Mouse (Mus musculus) gastrocnemius, postnatal 14 days (tissue): Measurements from ENCODE around the gene Rcn2. TPM values are rescaled to one million over a fixed set of nuclear protein-coding genes. Genes with fewer than 3 reads are reported as not detected.

Source experiments
- DNase-seq: peaks from one replicate; pipeline ENCODE4 v3.0.0; 2021; ENCODE audit warnings: mixed read lengths
- intact Hi-C: fragments of 180-260 bp; cut with DNase I; formaldehyde crosslinking; loops from one replicate; pipeline ENCODE4 v1.15.1; 2025; ENCODE audit warnings: low total_unique reads
- total RNA-seq, 2 experiments: library from RNA; stranded (reverse); gene quantifications; 2 replicates each; pipeline ENCODE4 v1.2.3; 2021

Rcn2 gene
- total RNA-seq, 2 experiments from 2014 or later = 21.1 to 26.4 TPM

DNA sequence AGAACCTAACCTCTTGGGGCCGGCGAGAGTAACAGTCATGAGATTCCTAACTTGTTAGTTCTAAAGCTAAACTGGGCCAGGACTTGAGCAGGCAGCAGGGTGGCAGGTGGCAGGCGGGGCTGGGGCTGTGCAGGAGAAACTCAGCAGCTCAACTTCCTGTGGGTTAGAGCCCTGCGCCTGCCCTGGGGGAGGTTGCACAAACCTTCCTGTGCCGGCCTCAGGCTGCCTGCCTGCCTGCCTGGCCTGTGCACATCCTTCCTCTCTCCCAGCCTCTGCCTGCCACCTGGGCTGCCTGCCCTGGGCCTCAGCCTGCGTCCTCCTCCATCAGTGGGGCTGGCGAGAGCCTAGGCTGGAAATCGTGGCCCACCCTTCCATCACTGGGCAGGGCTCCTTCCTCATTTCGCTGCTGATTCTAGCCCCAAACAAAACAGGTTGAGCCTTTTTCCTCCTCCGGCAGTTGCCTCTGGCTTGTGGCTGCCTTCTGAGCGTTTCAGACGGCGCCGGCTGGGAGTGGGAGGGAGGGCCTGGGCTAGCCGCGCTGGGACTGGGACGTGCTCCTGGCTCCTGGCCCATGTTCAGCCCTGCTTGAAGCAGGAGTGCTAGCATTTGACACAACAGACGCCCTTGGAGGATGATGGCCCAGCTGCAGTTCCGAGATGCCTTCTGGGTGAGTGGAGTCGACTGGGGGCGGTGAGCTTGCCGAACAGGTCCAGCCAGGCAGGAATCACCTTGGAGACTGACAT lies 48.3 kb downstream of the Rcn2 start, which contains the start of gene Pstpip1:
Gene Pstpip1, plus strand, starts transcription at position 185 of the 743 bp plus-strand sequence.
- intact Hi-C loops = no loop called here
- DNase-seq = peak; percentile 89

- intact Hi-C loops = no loop called here
- DNase-seq = no peak
Observed at GRCm38 (mm10) chr9:56090546-56091225, 49.0 kb downstream of the Rcn2 start.

DNA sequence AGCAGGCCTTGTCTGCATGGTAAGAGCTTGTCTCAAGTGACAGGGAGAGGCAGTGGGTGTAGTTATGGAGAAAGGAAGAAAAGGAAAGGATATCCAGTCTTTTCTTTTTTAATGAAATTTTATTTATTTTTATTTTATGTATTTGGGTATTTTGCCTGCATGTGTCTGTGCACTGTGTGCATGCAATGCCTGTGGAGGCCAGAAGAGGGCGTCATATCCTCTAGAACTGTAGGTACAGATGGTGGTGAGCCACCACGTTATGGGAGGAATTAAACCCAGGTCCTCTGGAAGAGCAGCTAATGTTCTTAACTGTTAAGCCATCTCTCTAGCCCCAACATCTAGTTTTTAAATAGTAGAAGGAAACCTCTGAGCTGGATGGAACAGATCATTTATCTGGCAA lies 50.5 kb downstream of the Rcn2 start:
- no peak for DNase-seq
- intact Hi-C loops = no loop called here

- no peak for DNase-seq
- intact Hi-C loops = no loop called here
Observed at GRCm38 (mm10) chr9:56097584-56098298, 56.1 kb downstream of the Rcn2 start.

GRCm38 (mm10) chr9:56100041-56100522 lies 58.4 kb downstream of the Rcn2 start:
- intact Hi-C loops = no loop called here
- no peak for DNase-seq

DNA sequence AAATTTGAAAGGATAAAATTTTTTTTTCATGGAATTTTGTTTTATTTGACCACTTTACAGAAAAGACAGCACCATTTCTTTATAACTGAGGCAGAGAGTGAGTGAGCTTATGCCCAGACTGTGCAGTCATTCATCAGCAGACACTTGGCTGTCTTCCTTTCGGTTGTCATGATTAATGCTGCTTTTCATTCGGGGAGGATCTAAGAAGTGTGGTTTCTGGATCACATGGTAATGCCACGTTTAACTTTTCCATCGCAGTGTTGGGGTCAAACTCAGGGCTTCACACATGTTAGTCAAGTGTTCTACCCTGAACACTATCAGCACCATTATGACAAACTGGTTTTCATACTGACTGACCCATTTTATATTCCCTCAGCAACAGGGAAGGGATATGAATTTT lies 59.4 kb downstream of the Rcn2 start:
- no peak for DNase-seq
- intact Hi-C loops = no loop called here

DNA sequence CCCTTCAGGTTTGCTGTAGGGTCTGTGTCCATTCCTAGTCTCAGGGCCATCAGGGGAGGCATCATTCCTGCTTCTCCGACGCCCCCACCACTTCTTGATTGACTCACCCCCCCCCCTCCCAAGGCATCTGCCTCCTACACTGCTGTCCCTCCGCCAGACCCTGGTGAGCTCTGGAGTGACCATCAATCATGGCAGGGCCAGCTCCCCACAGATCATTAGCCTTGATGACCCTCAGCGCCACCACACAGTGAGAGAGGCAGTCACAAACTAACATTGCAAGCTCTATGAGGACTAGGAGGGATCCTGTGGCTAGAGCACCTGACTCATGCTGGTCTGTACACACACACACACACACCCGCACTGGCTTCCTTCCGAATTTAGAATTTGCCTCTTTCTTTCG lies 63.3 kb downstream of the Rcn2 start:
- no peak for DNase-seq
- intact Hi-C loops = no loop called here

DNA sequence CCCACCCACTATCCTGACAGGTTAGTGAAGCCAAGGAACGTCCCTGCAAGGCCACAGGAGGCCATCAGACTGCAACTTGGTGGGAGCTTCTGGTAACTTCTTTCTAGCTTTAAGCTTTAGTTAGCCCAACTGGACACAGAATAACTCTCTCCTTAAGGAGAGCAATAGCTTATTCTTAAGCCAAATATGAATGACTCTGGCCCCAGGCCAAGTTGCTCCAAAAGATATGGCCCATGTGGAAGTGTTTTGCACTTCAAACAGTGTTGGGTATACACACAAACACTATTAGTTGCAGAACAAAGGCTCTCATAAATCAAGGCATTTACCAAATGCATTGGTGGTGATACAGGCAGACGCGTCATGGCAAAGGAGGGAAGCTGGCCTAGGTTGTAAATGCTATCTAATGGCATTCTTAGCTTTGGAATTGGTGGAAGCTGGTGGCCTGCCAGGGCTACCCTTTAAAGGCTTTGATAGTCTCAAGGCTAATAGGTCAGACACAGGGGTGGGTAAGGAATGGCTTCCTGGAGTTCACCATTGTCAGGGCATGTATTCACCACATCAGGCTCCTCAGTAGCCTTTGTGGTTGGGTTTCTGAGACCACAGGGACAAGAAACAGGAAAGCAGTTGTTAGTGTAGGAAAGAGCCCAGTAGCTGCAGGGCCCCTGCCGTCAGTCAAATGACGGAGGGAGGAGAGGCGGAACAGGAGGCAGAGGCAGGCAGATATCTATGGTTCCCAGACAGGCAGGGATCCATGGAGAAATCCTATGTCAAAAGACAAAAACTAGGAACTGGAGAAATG lies 64.8 kb downstream of the Rcn2 start:
- intact Hi-C loops = no loop called here
- DNase-seq = no peak

GRCm38 (mm10) chr9:56107527-56107926 lies 65.9 kb downstream of the Rcn2 start:
- DNase-seq = no peak
- intact Hi-C loops = no loop called here

DNA sequence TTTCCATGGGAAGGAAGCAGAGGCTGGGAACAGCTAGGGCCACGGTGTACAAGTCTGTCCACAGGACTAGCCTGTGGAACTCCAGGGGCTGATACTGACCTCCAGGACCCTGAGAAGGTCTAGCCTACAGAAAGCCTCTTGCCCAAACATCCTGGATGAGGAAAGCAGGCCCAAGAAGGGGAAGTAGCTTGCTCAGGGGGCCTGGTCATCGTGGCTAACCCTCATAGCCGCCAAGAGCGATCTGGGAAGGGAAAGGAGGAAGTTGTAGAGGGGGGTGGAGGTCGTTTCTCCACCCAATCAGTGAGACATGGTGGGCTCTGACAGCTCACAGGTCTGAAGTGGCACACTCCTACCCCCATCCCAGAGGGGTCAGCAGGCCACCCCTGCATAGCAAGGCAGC lies 66.5 kb downstream of the Rcn2 start:
- intact Hi-C loops = no loop called here
- DNase-seq = no peak

Other genes with a start within 250 kb of the Rcn2 start
- 1 to 10 TPM; 6.6 to 6.9 TPM for gene Scaper, start 103.7 kb upstream of the Rcn2 start, total RNA-seq
- gene 4930563M21Rik, start 31.3 kb upstream of the Rcn2 start, total RNA-seq = not detected
- 1 to 10 TPM; 1.3 to 1.8 TPM for gene Pstpip1, start 48.1 kb downstream of the Rcn2 start, total RNA-seq
- gene Tspan3, start 123.6 kb downstream of the Rcn2 start, total RNA-seq = 100 to 1,000 TPM; 131 to 147 TPM